Mouse (Mus musculus) neural tube, embryonic 14.5 days (tissue): ENCODE data around the gene Nav2. TPM values are rescaled to one million over a fixed set of nuclear protein-coding genes. Genes with fewer than 3 reads are reported as not detected.

ENCODE experiments used
- ATAC-seq: fragments of 200-750 bp; cut with Nextera tagmentation; 2 replicates; pipeline ENCODE4 v1.8.0; 2017; ENCODE audit warnings: low read depth, mild to moderate bottlenecking, moderate TSS enrichment, moderate library complexity
- H3K27ac ChIP-seq: fragments of 300-500 bp; sonication (generic); 2 replicates; pipeline ENCODE4 v1.5.1; 2014; ENCODE audit warnings: low read depth, mild to moderate bottlenecking, control low read depth, low read length, moderate library complexity, mixed read lengths
- H3K27me3 ChIP-seq: fragments of 300-500 bp; sonication (generic); 2 replicates; pipeline ENCODE4 v1.6.1; 2014; ENCODE audit warnings: low read length; ENCODE audit not compliant: control insufficient read depth, insufficient read depth
- H3K36me3 ChIP-seq: fragments of 300-500 bp; sonication (generic); 2 replicates; pipeline ENCODE4 v1.6.1; 2014; ENCODE audit warnings: low read length, mixed read lengths; ENCODE audit not compliant: control insufficient read depth, insufficient read depth
- H3K4me1 ChIP-seq: fragments of 300-500 bp; sonication (generic); 2 replicates; pipeline ENCODE4 v1.6.1; 2014; ENCODE audit warnings: low read length; ENCODE audit not compliant: control insufficient read depth, insufficient read depth
- H3K4me2 ChIP-seq: fragments of 300-500 bp; sonication (generic); 2 replicates; pipeline ENCODE4 v1.6.1; 2014; ENCODE audit warnings: mild to moderate bottlenecking, low read depth, low read length, control low read depth
- H3K4me3 ChIP-seq: fragments of 300-500 bp; sonication (generic); 2 replicates; pipeline ENCODE4 v1.5.1; 2014; ENCODE audit warnings: low read depth, low read length, control low read depth, mixed read lengths
- H3K9ac ChIP-seq: fragments of 300-500 bp; sonication (generic); replicated peaks from 2 replicates; pipeline ENCODE4 v1.6.1; 2014; ENCODE audit warnings: low read depth, mild to moderate bottlenecking, control low read depth, low read length, mixed read lengths
- H3K9me3 ChIP-seq: fragments of 300-500 bp; sonication (generic); 2 replicates; pipeline ENCODE4 v1.6.1; 2016; ENCODE audit warnings: low read length; ENCODE audit not compliant: control insufficient read depth
- WGBS: fragments of 180-500 bp; shearing (Covaris S2); extraction: QIAGEN DNeasy Blood & Tissue Kit; methylation state at CpG from one replicate; pipeline ENCODE4 v1.1.7; 2014; 5-methylcytosine and 5-hydroxymethylcytosine counted together
- polyA plus RNA-seq: library from polyadenylated mRNA; unstranded; fragments of >200 nt; fragmentation: Nextera tagmentation; extraction: Ambion mirVana; gene quantifications from 2 replicates; pipeline ENCODE4 v1.2.1, GENCODE M21; 2014

Nav2 gene
- polyA plus RNA-seq, 1 experiment from 2014 or later: 36.5 TPM

DNA sequence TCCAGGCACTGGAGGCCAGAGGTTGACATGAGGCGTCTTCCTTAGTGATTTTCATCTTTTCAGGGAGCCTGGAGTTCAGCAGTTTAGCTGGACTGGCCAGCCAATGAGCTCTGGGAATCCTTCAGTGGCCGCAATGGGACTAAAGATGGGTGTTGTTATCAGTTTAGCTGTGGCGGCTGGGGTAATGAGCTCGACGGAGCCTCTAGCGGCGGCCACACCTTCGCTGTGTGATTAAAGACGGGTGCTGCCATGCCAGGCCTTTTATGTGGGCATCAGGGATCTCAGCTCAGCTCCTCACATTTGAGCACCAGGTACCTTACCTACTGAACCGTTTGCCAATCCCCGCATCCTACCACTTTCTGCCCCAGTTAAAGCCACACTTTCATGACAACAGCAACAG is 37.2 kb upstream of the Nav2 start:
- H3K36me3 ChIP-seq: no peaks in the 10 kb centered on the region
- no peak overlapping the region for H3K4me2 ChIP-seq
- no peak overlapping the region for H3K9ac ChIP-seq
- H3K4me3 ChIP-seq: no peak overlapping the region
- no peak for ATAC-seq
- H3K27me3 ChIP-seq: no peaks in the 10 kb centered on the region
- no peaks in the 10 kb centered on the region for H3K4me1 ChIP-seq
- H3K27ac ChIP-seq: no peak overlapping the region
- H3K9me3 ChIP-seq: no peaks in the 10 kb centered on the region
- WGBS: 93% methylated on average over 11 of the region's 11 CpGs

DNA sequence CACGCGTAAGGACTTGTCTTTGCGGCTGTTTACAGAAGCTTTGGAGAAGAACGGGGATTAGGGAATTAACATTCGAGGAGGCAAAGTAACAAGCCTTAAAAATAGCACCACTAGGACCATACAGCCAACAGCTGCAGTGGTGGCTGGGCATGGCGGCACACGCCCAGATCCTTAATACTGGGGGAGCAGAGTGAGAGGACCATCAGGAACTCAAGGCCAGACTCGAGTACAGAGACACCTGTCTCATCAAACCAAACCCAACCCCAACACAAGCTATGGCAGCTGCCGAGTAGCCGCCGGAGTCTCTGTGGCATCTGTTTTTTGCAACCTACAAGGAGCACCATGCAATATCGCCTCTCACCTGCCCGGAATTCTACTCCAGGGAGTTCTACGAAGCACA is 33.4 kb upstream of the Nav2 start:
- no peaks in the 10 kb centered on the region for H3K4me1 ChIP-seq
- H3K27me3 ChIP-seq: no peaks in the 10 kb centered on the region
- no peak overlapping the region for H3K4me3 ChIP-seq
- no peaks in the 10 kb centered on the region for H3K9me3 ChIP-seq
- no peak for ATAC-seq
- no peak overlapping the region for H3K27ac ChIP-seq
- no peak overlapping the region for H3K4me2 ChIP-seq
- H3K9ac ChIP-seq: no peak overlapping the region
- 94% methylated on average over 14 of the region's 14 CpGs for WGBS
- no peaks in the 10 kb centered on the region for H3K36me3 ChIP-seq

DNA sequence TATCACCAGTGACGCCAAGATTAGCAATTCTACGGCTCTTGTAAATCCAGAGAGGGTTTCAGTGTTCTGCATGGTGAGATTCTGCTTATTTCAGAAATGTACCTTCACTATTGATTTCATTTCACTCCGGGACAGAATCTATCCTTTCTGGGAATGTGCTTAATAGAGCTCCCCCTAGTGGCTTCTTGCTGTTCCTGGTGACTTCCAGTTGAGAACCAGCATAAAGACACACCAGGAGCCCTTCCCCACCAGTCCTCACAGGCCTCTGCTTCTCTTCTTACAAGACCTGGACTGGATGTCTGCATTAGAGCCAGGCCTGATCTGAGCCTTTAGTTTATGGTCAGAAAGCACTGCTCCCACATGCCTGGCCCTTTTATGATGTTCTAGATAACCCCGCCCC is 32.0 kb upstream of the Nav2 start:
- 72% methylated on average over 4 of the region's 4 CpGs for WGBS
- H3K4me3 ChIP-seq: no peak overlapping the region
- peaks cover 3% of the 10 kb centered on the region; the same call in 1 of the 2 replicates for H3K27me3 ChIP-seq
- H3K27ac ChIP-seq: no peak overlapping the region
- ATAC-seq: no peak
- H3K36me3 ChIP-seq: no peaks in the 10 kb centered on the region
- H3K9ac ChIP-seq: no peak overlapping the region
- H3K9me3 ChIP-seq: no peaks in the 10 kb centered on the region
- H3K4me2 ChIP-seq: no peak overlapping the region
- H3K4me1 ChIP-seq: 0 out of 2 replicates have a peak, but pooled peaks cover 2% of the 10 kb centered on the region

DNA sequence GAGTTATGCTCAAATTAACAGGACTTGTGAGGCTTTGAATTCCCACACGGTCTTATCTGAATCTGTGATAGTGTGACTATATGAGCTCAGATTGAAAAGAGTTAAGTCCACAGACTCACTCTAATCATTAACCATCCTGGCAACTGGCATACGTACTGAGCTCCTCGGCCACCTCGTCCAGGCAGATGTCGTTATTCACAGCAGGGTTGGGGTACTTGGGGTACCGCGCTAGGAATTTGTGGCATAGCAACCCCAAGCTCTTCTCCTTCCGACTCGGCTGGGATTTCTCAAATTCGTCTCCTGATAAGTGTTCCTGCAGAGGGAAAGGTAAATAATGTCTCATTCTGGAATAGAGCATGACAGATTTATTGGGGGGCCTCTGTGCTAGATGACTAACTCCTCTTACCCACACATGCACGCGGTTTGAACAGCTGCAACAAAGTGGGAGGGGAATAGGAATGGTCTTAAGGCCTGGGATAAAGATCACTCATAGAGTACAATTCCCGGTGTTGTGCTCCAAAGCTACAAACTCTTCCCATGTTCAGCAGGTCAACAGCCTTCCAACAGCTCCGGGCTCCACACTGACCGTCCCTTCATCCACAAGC is 30.6 kb upstream of the Nav2 start:
- Histone ChIP-seq H3K4me1 (peaks cover 2% of the 10 kb centered on the region; the same call in 1 of the 2 replicates), H3K27ac (no peak overlapping the region), H3K36me3 (no peaks in the 10 kb centered on the region), H3K4me2 (no peak overlapping the region), H3K9me3 (no peaks in the 10 kb centered on the region), H3K27me3 (peaks cover 8% of the 10 kb centered on the region), H3K9ac (no peak overlapping the region), H3K4me3 (no peak overlapping the region)
- WGBS: 54% methylated on average over 15 of the region's 15 CpGs
- no peak for ATAC-seq

DNA sequence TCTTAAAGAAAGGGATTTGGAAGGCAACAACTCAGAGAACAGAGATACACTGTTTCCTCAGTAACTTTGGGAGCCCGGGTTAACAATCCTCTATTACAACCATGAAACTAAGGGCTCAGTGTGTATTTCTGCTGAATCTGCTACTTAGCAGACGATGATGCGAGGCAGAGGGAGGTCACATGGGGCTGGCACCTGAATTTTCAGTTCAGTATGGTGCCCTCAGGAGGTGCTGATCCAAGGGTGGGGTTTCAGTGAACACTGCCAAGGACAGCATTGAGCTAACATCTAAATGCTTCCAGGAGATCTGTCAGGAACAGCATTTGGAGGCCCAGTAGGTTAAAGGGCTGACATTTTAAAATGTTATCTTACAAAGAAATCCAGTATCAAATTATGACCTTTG is 28.9 kb upstream of the Nav2 start:
- Histone ChIP-seq H3K36me3 (no peaks in the 10 kb centered on the region), H3K9me3 (no peaks in the 10 kb centered on the region), H3K4me2 (no peak overlapping the region), H3K9ac (no peak overlapping the region), H3K4me1 (peaks cover 2% of the 10 kb centered on the region; the same call in 1 of the 2 replicates), H3K27me3 (peaks cover 9% of the 10 kb centered on the region), H3K27ac (no peak overlapping the region), H3K4me3 (no peak overlapping the region)
- no peak for ATAC-seq
- 44% methylated on average over 3 of the region's 3 CpGs for WGBS

DNA sequence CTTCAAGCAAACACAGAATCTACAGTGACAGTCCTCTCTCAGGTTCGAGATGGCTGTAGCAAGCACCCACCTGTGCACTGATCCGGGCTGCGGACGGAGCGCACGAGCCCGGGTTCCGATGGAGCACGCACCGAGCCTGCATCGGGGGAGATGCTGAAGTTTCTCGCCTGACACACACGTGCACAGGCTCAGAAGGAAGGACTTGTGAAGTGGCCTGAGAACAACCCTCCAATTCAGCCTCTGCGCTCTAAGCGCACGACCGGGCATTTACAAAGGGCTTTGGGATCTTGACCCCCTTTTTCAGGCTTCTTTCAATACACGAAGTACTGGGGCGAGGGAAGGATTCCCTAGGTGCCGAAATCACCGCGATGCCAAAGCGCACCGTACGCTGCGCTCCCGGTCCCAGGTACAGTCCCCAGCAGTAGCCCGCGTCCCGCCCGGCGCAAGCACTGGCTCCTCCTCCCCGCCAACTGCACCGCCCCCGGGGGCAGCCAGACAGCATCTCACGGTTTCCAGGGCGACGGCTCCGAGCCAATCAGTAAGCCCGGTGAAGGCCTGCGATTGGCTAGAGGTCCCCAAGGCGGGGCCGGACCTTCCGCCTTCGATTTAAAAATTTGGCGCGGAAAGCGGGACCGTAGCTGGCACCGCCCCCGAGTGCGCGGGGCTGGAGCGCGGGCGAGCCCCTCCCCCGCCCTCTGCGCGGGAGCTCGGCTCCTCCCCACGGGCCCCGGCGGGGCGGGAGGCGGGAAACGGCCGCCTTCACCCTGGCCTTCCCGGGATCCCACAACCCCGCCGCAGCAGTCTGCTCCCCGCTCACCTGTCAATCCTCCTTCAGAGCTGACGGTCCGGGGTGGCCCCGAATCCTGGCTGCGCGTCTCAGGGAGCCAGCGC is 27.7 kb upstream of the Nav2 start:
- Histone ChIP-seq H3K27ac (no peak overlapping the region), H3K4me2 (peak overlapping the region; percentile 100), H3K9ac (peak overlapping the region; percentile 34; the same call in 1 of the 2 replicates), H3K9me3 (no peaks in the 10 kb centered on the region), H3K4me3 (peak overlapping the region; percentile 67), H3K36me3 (no peaks in the 10 kb centered on the region), H3K4me1 (peaks cover 2% of the 10 kb centered on the region; the same call in 1 of the 2 replicates), H3K27me3 (peaks cover 9% of the 10 kb centered on the region)
- peak; percentile 99 for ATAC-seq
- WGBS: under 1% methylated on average over 73 of the region's 77 CpGs

DNA sequence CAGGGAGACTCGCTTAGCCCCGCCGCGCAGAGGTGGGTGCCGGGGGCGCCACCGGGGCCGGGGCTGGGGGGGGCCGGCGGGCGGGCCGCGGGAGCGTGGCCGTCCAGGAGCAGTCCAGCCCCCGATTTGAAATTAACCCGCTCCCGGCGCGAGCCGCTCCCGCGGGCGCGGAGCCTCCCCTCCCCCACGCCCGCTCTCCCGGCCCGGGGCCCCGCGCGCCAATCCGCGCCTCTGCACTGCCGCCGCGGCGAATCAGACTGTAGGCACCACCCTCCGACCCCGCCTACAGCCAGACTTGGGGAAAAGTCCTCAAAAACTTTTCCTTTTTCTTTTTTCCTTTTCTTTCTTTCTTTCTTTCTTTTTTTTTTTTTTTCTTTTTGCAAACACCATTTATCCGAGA is 27.0 kb upstream of the Nav2 start, which contains the start of gene E2f8:
E2f8 (minus strand) TSS at position 111 of the 400 bp plus-strand sequence.
- whole genome bisulfite sequencing: under 1% methylated on average over 34 of the region's 41 CpGs
- Histone ChIP-seq H3K4me2 (peak within 1 kb of the TSS; percentile 100), H3K4me1 (peaks cover 2% of the 10 kb centered on the region; the same call in 1 of the 2 replicates), H3K4me3 (peak within 1 kb of the TSS; percentile 67), H3K9ac (peak within 1 kb of the TSS; percentile 34; the same call in 1 of the 2 replicates), H3K27me3 (peaks cover 9% of the 10 kb centered on the region), H3K27ac (no peak within 1 kb of the TSS), H3K9me3 (no peaks in the 10 kb centered on the region), H3K36me3 (no peaks in the 10 kb centered on the region)
- peak; percentile 80 for ATAC-seq

DNA sequence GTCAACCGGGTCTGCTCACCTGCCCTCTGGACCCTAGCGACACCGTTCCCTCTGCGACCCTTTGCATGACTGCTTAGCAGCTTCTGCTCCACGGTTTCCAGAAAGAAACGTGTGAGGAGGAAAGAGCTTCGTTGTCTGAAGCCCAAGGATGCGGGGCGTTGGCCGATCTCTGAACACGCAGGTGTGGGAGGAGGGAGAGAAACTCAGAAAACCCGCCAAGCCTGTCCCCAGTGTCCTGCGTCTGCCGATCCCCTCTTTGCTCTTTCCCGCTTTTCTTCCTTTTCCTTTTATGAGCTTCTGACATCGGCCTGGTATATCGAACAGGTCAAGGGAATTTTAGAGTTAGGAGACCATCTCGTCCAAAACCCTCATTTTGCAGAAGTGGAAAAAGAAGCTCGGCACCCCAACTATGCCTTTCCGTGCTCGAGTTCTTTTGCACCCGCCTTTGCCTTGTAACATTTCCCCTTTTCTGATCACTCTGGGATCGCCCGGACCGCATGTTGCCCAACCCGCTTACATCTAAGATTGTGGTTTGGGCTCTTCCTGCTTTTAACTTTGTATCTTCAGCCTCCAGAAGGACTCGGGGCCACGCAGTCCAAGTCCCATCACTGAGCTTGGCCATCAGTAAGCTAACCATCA is 26.4 kb upstream of the Nav2 start:
- Histone ChIP-seq H3K4me3 (peak overlapping the region; percentile 67), H3K36me3 (no peaks in the 10 kb centered on the region), H3K4me2 (peak overlapping the region; percentile 100), H3K27me3 (peaks cover 9% of the 10 kb centered on the region), H3K27ac (no peak overlapping the region), H3K9me3 (no peaks in the 10 kb centered on the region), H3K4me1 (peaks cover 2% of the 10 kb centered on the region; the same call in 1 of the 2 replicates), H3K9ac (no peak overlapping the region)
- 2% methylated on average over 28 of the region's 28 CpGs for WGBS
- no peak for ATAC-seq
